In the genomic region with DNA sequence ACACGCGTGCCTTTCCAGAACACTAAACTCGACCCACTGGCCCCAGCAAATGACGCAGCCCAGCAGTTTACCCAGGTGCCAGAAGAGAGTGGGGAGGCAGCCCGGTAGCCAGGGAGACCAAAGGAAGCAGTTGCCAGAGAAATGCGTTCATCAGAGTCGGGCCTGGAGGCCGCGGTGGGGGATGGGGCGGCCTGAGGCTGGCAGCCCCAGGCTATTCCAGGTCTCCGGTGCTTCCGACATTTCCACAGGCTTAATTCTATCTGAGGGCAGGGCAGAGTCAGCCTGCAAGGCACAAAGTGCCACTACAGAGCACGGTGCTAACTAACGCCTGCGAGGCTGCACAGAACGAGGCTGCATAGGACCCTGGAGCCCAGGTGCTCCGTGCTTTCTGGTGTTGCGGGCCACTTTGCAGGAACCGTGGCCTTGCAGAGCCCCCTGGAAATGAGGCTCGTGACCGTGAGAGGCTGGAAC, we compare ENCODE assay signal across 8 mouse cellular contexts. TPM values are rescaled to one million over a fixed set of nuclear protein-coding genes. Genes with fewer than 3 reads are reported as not detected.
DNase-seq lines count a peak whose midpoint lies in the region; ATAC-seq lines count a peak whose summit lies in the region.

No protein-coding gene starts in this region.

- ATAC-seq in kidney, embryonic 14.5 days (ENCODE audit: low FRiP score, low TSS enrichment) = peak; percentile 24; the same call in 1 of the 2 replicates

- H3K36me3 ChIP-seq in heart, embryonic 10.5 days = no peaks in the 10 kb centered on the region
- no peaks in the 10 kb centered on the region for H3K36me3 ChIP-seq in kidney, embryonic 14.5 days (ENCODE audit: control insufficient read depth, insufficient read depth, low read length)

- peak; percentile 47 for DNase-seq in right cerebral cortex, postnatal 25 days
- no peak for DNase-seq in right cerebral cortex, postnatal 4 days
- peak; percentile 54 for DNase-seq in embryo, embryonic 11 days
- DNase-seq in heart, embryonic 10.5 days (ENCODE audit: low spot score) = no peak
- DNase-seq in lung, postnatal 36 days = peak; percentile 10
- DNase-seq in thymus, postnatal 4 days = no peak
- DNase-seq in spleen, adult 12 weeks (ENCODE audit: low spot score) = no peak

- peaks cover 79% of the 10 kb centered on the region for H3K27me3 ChIP-seq in heart, embryonic 10.5 days (ENCODE audit: insufficient read depth, poor library complexity, severe bottlenecking)
- peaks cover 67% of the 10 kb centered on the region for H3K27me3 ChIP-seq in kidney, embryonic 14.5 days (ENCODE audit: control insufficient read depth, insufficient read depth, low read length)

- peaks cover 27% of the 10 kb centered on the region for H3K4me1 ChIP-seq in heart, embryonic 10.5 days
- peaks cover 11% of the 10 kb centered on the region for H3K4me1 ChIP-seq in kidney, embryonic 14.5 days (ENCODE audit: control insufficient read depth, insufficient read depth, low read length)

- no peak overlapping the region for H3K27ac ChIP-seq in heart, embryonic 10.5 days
- H3K27ac ChIP-seq in kidney, embryonic 14.5 days (ENCODE audit: low read depth, low read length) = no peak overlapping the region

- H3K4me3 ChIP-seq in heart, embryonic 10.5 days = peak overlapping the region; percentile 68
- 0 out of 2 replicates have a peak overlapping the region, but pooled peaks have one; percentile 10 for H3K4me3 ChIP-seq in kidney, embryonic 14.5 days (ENCODE audit: low read length)

- H3K4me2 ChIP-seq in kidney, embryonic 14.5 days (replicated peaks; ENCODE audit: low read depth, low read length) = peak overlapping the region; percentile 91; the same call in 1 of the 2 replicates

- no peaks in the 10 kb centered on the region for H3K9me3 ChIP-seq in heart, embryonic 10.5 days
- no peaks in the 10 kb centered on the region for H3K9me3 ChIP-seq in kidney, embryonic 14.5 days (ENCODE audit: control insufficient read depth, low read length)

- no peak overlapping the region for H3K9ac ChIP-seq in kidney, embryonic 14.5 days (ENCODE audit: low read depth, low read length)

- WGBS in heart, embryonic 10.5 days = 5% methylated on average over 21 of the region's 21 CpGs
- 2% methylated on average over 21 of the region's 21 CpGs for WGBS in kidney, embryonic 14.5 days

RNA-seq across cellular contexts. Expression of gene Cpeb1, which starts 2.3 kb away (rescaled TPM):
- polyA plus RNA-seq in heart, embryonic 10.5 days (2016; fragmentation: Nextera tagmentation; extraction: Ambion mirVana) = 1.8 and 3.1 TPM in 2 replicates
- polyA plus RNA-seq in kidney, embryonic 14.5 days (2014; fragmentation: Nextera tagmentation; extraction: Ambion mirVana) = 0.64 and 1.6 TPM in 2 replicates

RNA-seq across cellular contexts. Expression of gene Ap3b2, which starts 40.7 kb away (rescaled TPM):
- 12.9 and 16.8 TPM in 2 replicates for polyA plus RNA-seq in heart, embryonic 10.5 days (2016; fragmentation: Nextera tagmentation; extraction: Ambion mirVana)
- polyA plus RNA-seq in kidney, embryonic 14.5 days (2014; fragmentation: Nextera tagmentation; extraction: Ambion mirVana) = 0.67 and 0.92 TPM in 2 replicates

RNA-seq across cellular contexts. Expression of gene BC048679, which starts 45.1 kb away (rescaled TPM):
- not detected in 2 replicates for polyA plus RNA-seq in heart, embryonic 10.5 days (2016; fragmentation: Nextera tagmentation; extraction: Ambion mirVana)
- not detected in 2 replicates for polyA plus RNA-seq in kidney, embryonic 14.5 days (2014; fragmentation: Nextera tagmentation; extraction: Ambion mirVana)

Comparison
In these comparisons a context has a peak if more than half of its experiments do, and no peak if none do; other contexts are left out.
1. DNase-seq: peak in right cerebral cortex, postnatal 25 days (single experiment), embryo, embryonic 11 days (single experiment) and lung, postnatal 36 days (single experiment); none in right cerebral cortex, postnatal 4 days (single experiment), heart, embryonic 10.5 days (single experiment), thymus, postnatal 4 days (single experiment) and spleen, adult 12 weeks (single experiment).